Mouse (Mus musculus) testis, adult 2 months (tissue): ENCODE data around the gene Bank1. TPM values are rescaled to one million over a fixed set of nuclear protein-coding genes. Genes with fewer than 3 reads are reported as not detected.

Experiments used
- H3K27ac ChIP-seq: fragments of 200-500 bp; 2 replicates; pipeline ENCODE4 v1.5.1; 2012; ENCODE audit warnings: low read depth, low read length; ENCODE audit not compliant: control insufficient read depth, insufficient read depth
- H3K27me3 ChIP-seq: fragments of 200-500 bp; 2 replicates; pipeline ENCODE4 v1.6.1; 2012; ENCODE audit warnings: mild to moderate bottlenecking, low read length, moderate library complexity; ENCODE audit not compliant: control insufficient read depth, insufficient read depth
- H3K36me3 ChIP-seq: fragments of 200-500 bp; 2 replicates; pipeline ENCODE4 v1.6.1; 2012; ENCODE audit warnings: mild to moderate bottlenecking, low read length; ENCODE audit not compliant: control insufficient read depth, insufficient read depth
- H3K4me1 ChIP-seq: fragments of 200-500 bp; 2 replicates; pipeline ENCODE4 v1.6.1; 2012; ENCODE audit warnings: low read length; ENCODE audit not compliant: control insufficient read depth, insufficient read depth
- H3K4me3 ChIP-seq: fragments of 200-500 bp; 2 replicates; pipeline ENCODE4 v1.5.1; 2012; ENCODE audit warnings: low read depth, mild to moderate bottlenecking, low read length, moderate library complexity, mixed read lengths; ENCODE audit not compliant: control insufficient read depth
- CTCF ChIP-seq: fragments of 200-500 bp; IDR thresholded peaks from 2 replicates; pipeline ENCODE4 v1.5.1; 2012; ENCODE audit warnings: low read depth, mild to moderate bottlenecking, inconsistent platforms, low read length, moderate library complexity; ENCODE audit not compliant: control insufficient read depth, insufficient read depth, insufficient replicate concordance
- POLR2A ChIP-seq: fragments of 200-500 bp; IDR thresholded peaks from 2 replicates; pipeline ENCODE4 v1.6.1; 2012; ENCODE audit warnings: low read depth, mild to moderate bottlenecking, inconsistent platforms, low read length, moderate library complexity; ENCODE audit not compliant: control insufficient read depth
- polyA plus RNA-seq: library from polyadenylated mRNA; depleted of rRNA; stranded (reverse); fragments of >200 nt; gene quantifications from 2 replicates; pipeline ENCODE4 v1.2.3, GENCODE M21; 2012; rRNA removed

Bank1 gene
- 0.11 and 0.14 TPM in 2 replicates for polyA plus RNA-seq

- TF ChIP-seq CTCF (no peak), POLR2A (no peak)
- H3K27ac ChIP-seq, result no peak within 1 kb of the TSS
- no peaks in the 10 kb centered on the region for H3K36me3 ChIP-seq
- no peaks in the 10 kb centered on the region for H3K27me3 ChIP-seq
- H3K4me1 ChIP-seq, result no peaks in the 10 kb centered on the region
- no peak within 1 kb of the TSS for H3K4me3 ChIP-seq
Observed at GRCm38 (mm10) chr3:136325783-136326182, at the start of gene Bank1. TSS of gene Bank1 (minus strand) at chr3:136326066.

- no peaks in the 10 kb centered on the region; the same call in 1 of the 2 replicates for H3K4me1 ChIP-seq
- TF ChIP-seq POLR2A (no peak), CTCF (no peak)
- no peaks in the 10 kb centered on the region for H3K27me3 ChIP-seq
- H3K27ac ChIP-seq, result no peak overlapping the region
- no peaks in the 10 kb centered on the region for H3K36me3 ChIP-seq
- no peak overlapping the region for H3K4me3 ChIP-seq
Observed at GRCm38 (mm10) chr3:136369916-136370315, 44.0 kb upstream of the Bank1 start.

GRCm38 (mm10) chr3:136369466-136369865 is 43.6 kb upstream of the Bank1 start:
- no peak for TF ChIP-seq CTCF
- H3K36me3 ChIP-seq, result no peaks in the 10 kb centered on the region
- H3K4me3 ChIP-seq, result no peak overlapping the region
- H3K27ac ChIP-seq, result no peak overlapping the region
- no peaks in the 10 kb centered on the region; the same call in 1 of the 2 replicates for H3K4me1 ChIP-seq
- H3K27me3 ChIP-seq, result no peaks in the 10 kb centered on the region

- Histone ChIP-seq H3K4me3 (no peak overlapping the region), H3K27ac (no peak overlapping the region), H3K4me1 (no peaks in the 10 kb centered on the region; the same call in 1 of the 2 replicates), H3K27me3 (no peaks in the 10 kb centered on the region), H3K36me3 (no peaks in the 10 kb centered on the region)
- TF ChIP-seq CTCF (no peak), POLR2A (no peak)
Observed at GRCm38 (mm10) chr3:136368505-136368999, 42.7 kb upstream of the Bank1 start.

GRCm38 (mm10) chr3:136349690-136350089 is 23.8 kb upstream of the Bank1 start:
- Histone ChIP-seq H3K27me3 (no peaks in the 10 kb centered on the region), H3K4me3 (no peak overlapping the region), H3K27ac (no peak overlapping the region), H3K4me1 (no peaks in the 10 kb centered on the region), H3K36me3 (no peaks in the 10 kb centered on the region)
- TF ChIP-seq POLR2A (no peak), CTCF (no peak)

- H3K36me3 ChIP-seq, result no peaks in the 10 kb centered on the region
- no peaks in the 10 kb centered on the region for H3K27me3 ChIP-seq
- no peak for TF ChIP-seq CTCF
- no peak for TF ChIP-seq POLR2A
- no peaks in the 10 kb centered on the region for H3K4me1 ChIP-seq
- H3K4me3 ChIP-seq, result no peak overlapping the region
- no peak overlapping the region for H3K27ac ChIP-seq
Observed at GRCm38 (mm10) chr3:136348611-136349010, 22.7 kb upstream of the Bank1 start.

- no peak overlapping the region for H3K27ac ChIP-seq
Observed at GRCm38 (mm10) chr3:136347277-136347676, 21.4 kb upstream of the Bank1 start.

GRCm38 (mm10) chr3:136341911-136342310 is 16.0 kb upstream of the Bank1 start:
- H3K36me3 ChIP-seq, result no peaks in the 10 kb centered on the region
- H3K4me1 ChIP-seq, result no peaks in the 10 kb centered on the region
- TF ChIP-seq POLR2A (no peak), CTCF (no peak)
- no peak overlapping the region for H3K4me3 ChIP-seq
- H3K27ac ChIP-seq, result no peak overlapping the region
- H3K27me3 ChIP-seq, result no peaks in the 10 kb centered on the region

More at GRCm38 (mm10) chr3:136347277-136347676, 21.4 kb upstream of the Bank1 start:
- no peaks in the 10 kb centered on the region for H3K27me3 ChIP-seq
- no peaks in the 10 kb centered on the region for H3K4me1 ChIP-seq
- no peak overlapping the region for H3K4me3 ChIP-seq
- no peak for TF ChIP-seq CTCF
- TF ChIP-seq POLR2A, result no peak
- no peaks in the 10 kb centered on the region for H3K36me3 ChIP-seq
